Mouse (Mus musculus) stomach, postnatal 0 days (tissue): ENCODE data around the gene Frrs1l.

Experiments
- CTCF ChIP-seq: IDR thresholded peaks from 2 replicates; pipeline ENCODE4 v1.5.1; 2016; ENCODE audit warnings: antibody characterized with exemption, low read depth, mild to moderate bottlenecking, moderate library complexity
- EP300 ChIP-seq: optimal IDR thresholded peaks from 2 replicates; pipeline ENCODE3; 2016; ENCODE audit warnings: antibody characterized with exemption

DNA sequence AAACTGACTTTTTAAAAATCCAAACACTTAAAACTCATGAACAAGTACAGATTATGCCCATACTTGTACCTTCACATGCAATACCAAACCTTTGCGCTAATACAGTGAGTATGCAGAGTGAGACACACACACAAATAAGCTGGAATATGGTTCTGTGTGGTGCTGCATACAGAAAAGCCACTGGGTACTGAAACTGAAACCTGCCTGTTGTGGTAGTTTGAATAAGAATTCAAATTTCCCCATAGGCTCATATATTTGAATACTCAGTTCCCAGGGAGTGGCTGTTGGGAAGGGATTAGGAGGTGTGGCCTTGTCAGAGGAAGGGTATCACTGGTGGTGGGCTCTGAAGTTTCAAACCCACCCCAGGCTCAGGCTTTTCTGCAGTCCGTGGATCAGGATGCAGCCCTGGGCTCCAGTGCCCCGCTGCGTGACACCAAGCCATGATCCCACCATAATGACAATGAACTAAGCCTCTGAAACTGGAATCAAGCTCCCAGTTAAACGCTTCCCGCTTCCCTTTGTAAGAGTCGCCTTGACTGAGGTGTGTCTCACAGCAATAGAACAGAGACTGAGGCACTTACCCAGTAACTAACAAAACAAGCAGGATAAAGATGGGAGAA lies 77.7 kb downstream of the Frrs1l start:
- TF ChIP-seq CTCF (no peak), EP300 (no peak)
